Mouse (Mus musculus) brain, embryonic 14.5 days (tissue): ENCODE measurements around the gene Gpc6.

Source experiments
- CTCF ChIP-seq: fragments of 200-500 bp; IDR thresholded peaks from 2 replicates; pipeline ENCODE4 v1.5.1; 2012; ENCODE audit warnings: inconsistent platforms, mild to moderate bottlenecking, moderate library complexity, borderline replicate concordance; ENCODE audit not compliant: insufficient read depth, insufficient read length; ENCODE audit errors: extremely low read depth
- POLR2A ChIP-seq: fragments of 200-500 bp; IDR thresholded peaks from 2 replicates; pipeline ENCODE4 v1.6.1; 2012; ENCODE audit warnings: mild to moderate bottlenecking, inconsistent platforms, borderline replicate concordance; ENCODE audit not compliant: poor library complexity, insufficient read depth, insufficient read length, severe bottlenecking; ENCODE audit errors: extremely low read depth

DNA sequence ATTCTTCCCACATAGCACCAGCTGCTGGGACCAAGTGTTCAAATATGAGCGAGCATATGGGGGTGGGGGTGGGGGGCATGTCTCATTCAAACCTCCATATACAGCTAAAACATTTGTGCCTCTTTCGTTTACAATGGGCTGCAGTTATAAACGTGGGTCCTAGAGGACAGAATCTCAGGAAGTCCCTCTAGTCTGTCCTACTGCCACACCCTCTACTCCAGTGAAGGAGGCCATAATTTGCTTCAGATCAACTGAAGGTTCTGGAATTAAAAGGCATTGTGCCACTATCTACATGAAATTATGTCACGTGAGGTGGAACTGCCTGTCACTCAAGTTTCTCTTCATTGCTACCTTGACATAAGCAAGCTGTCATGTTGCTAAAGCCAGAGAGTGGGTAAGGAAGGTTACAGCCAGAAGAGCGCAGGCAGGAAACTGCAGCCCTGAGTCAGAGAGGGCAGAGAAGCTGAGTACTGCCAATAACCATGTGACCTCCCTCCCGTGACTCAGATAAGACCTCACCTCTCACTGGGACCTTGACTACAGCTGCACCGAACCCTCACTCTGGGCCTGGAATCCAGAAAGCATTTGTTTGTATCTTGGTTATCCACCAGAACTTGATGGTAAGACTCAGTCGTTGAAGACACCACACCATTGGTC is 1067.6 kb downstream of the Gpc6 start:
- TF ChIP-seq POLR2A, result no peak
- no peak for TF ChIP-seq CTCF
